Mouse (Mus musculus) testis, adult 2 months (tissue): Measurements from ENCODE around the gene Drd1. TPM values are rescaled to one million over a fixed set of nuclear protein-coding genes. Genes with fewer than 3 reads are reported as not detected.

Source experiments
- H3K27ac ChIP-seq: fragments of 200-500 bp; 2 replicates; pipeline ENCODE4 v1.5.1; 2012; ENCODE audit warnings: low read depth, low read length; ENCODE audit not compliant: control insufficient read depth, insufficient read depth
- H3K27me3 ChIP-seq: fragments of 200-500 bp; 2 replicates; pipeline ENCODE4 v1.6.1; 2012; ENCODE audit warnings: mild to moderate bottlenecking, low read length, moderate library complexity; ENCODE audit not compliant: control insufficient read depth, insufficient read depth
- H3K36me3 ChIP-seq: fragments of 200-500 bp; 2 replicates; pipeline ENCODE4 v1.6.1; 2012; ENCODE audit warnings: mild to moderate bottlenecking, low read length; ENCODE audit not compliant: control insufficient read depth, insufficient read depth
- H3K4me1 ChIP-seq: fragments of 200-500 bp; 2 replicates; pipeline ENCODE4 v1.6.1; 2012; ENCODE audit warnings: low read length; ENCODE audit not compliant: control insufficient read depth, insufficient read depth
- H3K4me3 ChIP-seq: fragments of 200-500 bp; 2 replicates; pipeline ENCODE4 v1.5.1; 2012; ENCODE audit warnings: low read depth, mild to moderate bottlenecking, low read length, moderate library complexity, mixed read lengths; ENCODE audit not compliant: control insufficient read depth
- CTCF ChIP-seq: fragments of 200-500 bp; IDR thresholded peaks from 2 replicates; pipeline ENCODE4 v1.5.1; 2012; ENCODE audit warnings: low read depth, mild to moderate bottlenecking, inconsistent platforms, low read length, moderate library complexity; ENCODE audit not compliant: control insufficient read depth, insufficient read depth, insufficient replicate concordance
- POLR2A ChIP-seq: fragments of 200-500 bp; IDR thresholded peaks from 2 replicates; pipeline ENCODE4 v1.6.1; 2012; ENCODE audit warnings: low read depth, mild to moderate bottlenecking, inconsistent platforms, low read length, moderate library complexity; ENCODE audit not compliant: control insufficient read depth
- polyA plus RNA-seq: library from polyadenylated mRNA; depleted of rRNA; stranded (reverse); fragments of >200 nt; gene quantifications from 2 replicates; pipeline ENCODE4 v1.2.3, GENCODE M21; 2012

The Drd1 gene
- polyA plus RNA-seq, 1 experiment, result 0.02 TPM

DNA sequence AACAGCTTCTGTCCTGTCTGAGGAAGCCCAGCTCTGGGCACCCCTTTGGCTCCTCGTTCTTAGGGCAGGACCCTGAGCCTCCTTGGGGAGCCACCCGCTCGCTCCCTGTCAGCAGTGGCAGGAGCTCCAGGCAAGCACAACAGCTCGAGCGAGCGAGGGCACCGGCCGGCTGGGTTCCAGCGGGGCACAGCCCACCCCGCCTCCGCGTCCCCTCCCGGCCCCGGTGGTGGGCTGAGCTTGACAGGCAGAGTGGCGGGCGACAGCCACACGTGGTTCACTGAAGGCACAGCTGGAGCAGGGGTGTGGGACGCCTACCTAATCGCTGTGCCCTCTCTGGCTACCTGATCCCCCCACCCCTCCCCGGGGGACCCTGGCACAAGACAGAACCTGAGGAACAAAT is 543 bp downstream of the Drd1 start:
- Histone ChIP-seq H3K27ac (no peak overlapping the region), H3K4me3 (no peak overlapping the region), H3K36me3 (no peaks in the 10 kb centered on the region), H3K4me1 (no peaks in the 10 kb centered on the region), H3K27me3 (no peaks in the 10 kb centered on the region)
- TF ChIP-seq CTCF, result no peak
- TF ChIP-seq POLR2A, result no peak

DNA sequence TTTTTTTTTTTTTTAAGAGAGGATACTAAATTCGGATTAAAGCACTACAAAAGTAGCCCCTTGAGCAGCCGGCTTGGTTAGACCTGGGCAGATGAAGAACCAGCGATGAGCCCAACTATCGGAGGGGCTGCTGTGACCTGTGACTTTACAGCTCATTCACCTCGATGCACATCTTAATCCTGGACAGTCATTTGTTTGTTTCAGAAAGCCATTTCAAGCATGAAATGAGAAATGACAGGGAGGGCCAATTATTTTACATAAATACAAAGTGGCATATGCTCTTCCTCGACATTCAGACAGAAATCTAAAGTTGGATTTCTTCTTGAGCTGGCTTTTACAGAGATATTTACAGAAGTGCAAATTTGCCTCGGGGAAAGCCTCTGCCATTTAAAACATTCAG is 3.9 kb downstream of the Drd1 start:
- H3K27ac ChIP-seq, result no peak overlapping the region
- no peaks in the 10 kb centered on the region for H3K4me1 ChIP-seq
- TF ChIP-seq CTCF, result no peak
- TF ChIP-seq POLR2A, result no peak
- no peaks in the 10 kb centered on the region for H3K27me3 ChIP-seq
- H3K4me3 ChIP-seq, result no peak overlapping the region
- no peaks in the 10 kb centered on the region for H3K36me3 ChIP-seq

DNA sequence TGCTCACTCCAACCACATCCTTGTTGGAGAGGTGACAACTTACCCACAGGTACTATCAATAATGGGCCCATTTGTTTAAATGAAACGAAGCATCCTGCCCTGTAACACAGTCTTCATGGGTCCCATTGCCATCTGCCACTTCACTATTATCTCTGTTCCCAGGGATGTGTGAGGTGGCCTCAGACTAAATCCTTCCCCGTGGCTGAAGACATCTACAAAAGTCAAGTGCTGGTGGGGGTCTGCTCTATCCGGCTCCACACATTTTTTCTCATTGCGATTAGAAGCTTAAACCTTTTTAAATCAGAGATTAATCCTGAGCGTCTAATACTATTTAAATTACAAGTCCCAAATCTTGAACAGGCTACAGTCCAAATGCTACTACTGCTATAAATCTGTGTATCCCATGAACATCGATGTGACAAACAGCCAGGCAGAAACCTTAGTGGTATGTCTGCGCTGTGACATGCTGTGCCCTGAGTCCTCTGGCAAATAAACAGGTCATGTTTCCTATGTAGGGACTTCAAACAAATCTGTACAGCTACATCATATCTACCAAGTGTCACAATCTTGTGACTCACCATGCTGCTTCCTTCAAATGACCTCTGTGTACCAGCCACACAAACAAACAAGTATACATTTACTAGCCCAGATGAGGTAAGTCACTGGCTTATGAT is 6.7 kb downstream of the Drd1 start:
- TF ChIP-seq CTCF, result no peak
- no peak for TF ChIP-seq POLR2A
- H3K27ac ChIP-seq, result no peak overlapping the region
- no peaks in the 10 kb centered on the region for H3K4me1 ChIP-seq
- no peaks in the 10 kb centered on the region for H3K36me3 ChIP-seq
- H3K4me3 ChIP-seq, result no peak overlapping the region
- H3K27me3 ChIP-seq, result no peaks in the 10 kb centered on the region

DNA sequence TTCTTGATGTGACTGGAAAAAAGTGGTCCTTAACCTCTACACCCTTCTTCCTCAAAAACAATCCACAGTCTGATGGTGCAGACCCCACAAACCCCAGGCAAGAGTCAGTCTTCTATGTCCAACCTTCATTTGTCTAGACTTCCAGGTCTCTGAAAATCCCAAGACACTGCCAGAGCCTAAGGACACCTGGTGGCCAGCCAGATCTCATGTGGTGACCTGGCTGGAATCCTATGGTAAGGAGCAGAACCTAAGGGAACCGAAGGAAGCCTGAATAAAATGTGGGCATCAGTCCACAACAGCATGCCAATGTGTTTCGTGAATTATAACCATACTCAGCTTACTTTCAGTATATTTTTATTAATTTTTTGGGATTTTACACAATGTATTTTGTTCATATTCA is 15.2 kb downstream of the Drd1 start:
- no peaks in the 10 kb centered on the region for H3K36me3 ChIP-seq
- no peaks in the 10 kb centered on the region for H3K27me3 ChIP-seq
- H3K27ac ChIP-seq, result no peak overlapping the region
- no peaks in the 10 kb centered on the region for H3K4me1 ChIP-seq
- TF ChIP-seq POLR2A, result no peak
- no peak for TF ChIP-seq CTCF
- H3K4me3 ChIP-seq, result no peak overlapping the region

DNA sequence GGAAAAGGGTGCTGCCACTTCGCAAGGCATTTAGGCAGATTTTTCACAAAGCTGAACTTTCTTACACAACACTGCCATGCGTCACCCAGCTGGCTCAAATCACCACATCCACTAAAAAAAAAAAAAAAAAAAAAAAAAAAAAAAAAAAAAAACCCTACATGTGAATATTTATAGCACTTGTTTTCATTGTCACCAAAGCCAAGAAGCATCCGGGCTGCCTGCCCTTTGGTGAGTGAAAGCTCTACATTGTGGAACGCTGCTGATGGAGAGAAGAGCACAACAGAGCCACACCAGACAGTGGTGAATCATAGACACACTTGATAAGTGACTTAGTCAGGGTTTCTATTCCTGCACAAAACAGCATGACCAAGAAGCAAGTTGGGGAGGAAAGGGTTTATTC is 17.6 kb downstream of the Drd1 start:
- TF ChIP-seq POLR2A (no peak), CTCF (no peak)
- Histone ChIP-seq H3K27me3 (no peaks in the 10 kb centered on the region), H3K27ac (no peak overlapping the region)

DNA sequence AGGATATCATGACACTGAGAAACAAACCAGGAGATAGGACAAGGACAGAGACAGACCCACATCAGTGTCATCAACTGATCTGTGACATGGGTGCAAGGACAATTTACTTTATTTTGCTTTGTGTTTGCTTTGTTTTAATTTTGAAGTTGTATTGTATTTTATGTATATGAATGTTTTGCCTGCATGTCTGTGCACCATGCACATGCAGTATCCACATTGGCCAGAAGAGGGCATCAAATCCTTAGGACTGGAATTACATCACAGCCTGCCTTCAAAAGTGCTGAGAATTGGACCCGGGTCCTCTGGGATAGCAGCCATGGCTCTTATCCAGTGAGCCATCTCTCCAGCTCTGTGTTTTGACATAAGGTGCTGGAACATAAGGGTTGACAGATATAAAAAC is 20.0 kb downstream of the Drd1 start:
- no peaks in the 10 kb centered on the region for H3K36me3 ChIP-seq
- TF ChIP-seq CTCF, result no peak
- no peak for TF ChIP-seq POLR2A
- H3K4me3 ChIP-seq, result no peak overlapping the region
- H3K27ac ChIP-seq, result no peak overlapping the region
- H3K27me3 ChIP-seq, result no peaks in the 10 kb centered on the region
- no peaks in the 10 kb centered on the region for H3K4me1 ChIP-seq

More for the DNA sequence above, 17.6 kb downstream of the Drd1 start:
- no peak overlapping the region for H3K4me3 ChIP-seq
- no peaks in the 10 kb centered on the region for H3K36me3 ChIP-seq
- H3K4me1 ChIP-seq, result no peaks in the 10 kb centered on the region

DNA sequence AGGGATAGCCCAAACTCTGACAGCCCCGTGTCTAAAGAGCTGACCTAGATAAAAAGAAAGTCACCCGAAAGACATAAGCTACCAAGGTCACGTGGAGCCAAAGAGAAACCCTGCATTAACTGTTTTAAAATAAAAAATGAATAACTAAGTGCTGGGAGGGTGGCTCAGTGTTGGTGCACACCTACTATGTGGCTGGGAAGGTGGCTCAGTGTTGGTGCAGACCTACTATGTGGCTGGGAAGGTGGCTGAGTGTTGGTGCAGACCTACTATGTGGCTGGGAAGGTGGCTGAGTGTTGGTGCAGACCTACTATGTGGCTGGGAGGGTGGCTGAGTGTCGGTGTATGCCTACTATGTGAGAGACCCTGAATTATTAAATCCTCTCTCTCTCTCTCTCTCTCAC is 21.9 kb downstream of the Drd1 start:
- no peaks in the 10 kb centered on the region for H3K4me1 ChIP-seq
- H3K27ac ChIP-seq, result no peak overlapping the region
- TF ChIP-seq POLR2A (no peak), CTCF (no peak)
- no peaks in the 10 kb centered on the region for H3K27me3 ChIP-seq
- no peaks in the 10 kb centered on the region for H3K36me3 ChIP-seq
- no peak overlapping the region for H3K4me3 ChIP-seq

DNA sequence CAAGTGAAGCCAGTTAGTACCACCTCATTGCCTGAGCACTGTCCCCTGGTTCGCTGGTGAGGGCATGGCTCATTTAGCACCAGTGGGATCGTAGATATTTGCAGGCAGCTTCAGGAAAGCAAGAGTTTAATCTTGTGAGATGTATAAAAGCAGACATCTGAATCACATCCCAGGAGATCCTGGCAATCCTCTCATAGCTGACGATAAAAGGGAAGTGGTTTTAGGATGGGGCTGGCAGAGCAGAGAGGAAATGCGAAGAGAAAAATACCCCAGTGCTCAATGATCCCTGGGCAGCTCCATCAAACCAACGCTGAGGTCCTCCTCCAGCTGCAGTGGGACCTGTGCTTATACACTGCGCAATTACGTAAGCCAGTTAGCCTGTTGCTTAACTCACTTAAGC is 28.4 kb downstream of the Drd1 start:
- no peaks in the 10 kb centered on the region for H3K4me1 ChIP-seq
- H3K27me3 ChIP-seq, result no peaks in the 10 kb centered on the region
- no peak overlapping the region for H3K4me3 ChIP-seq
- no peak overlapping the region for H3K27ac ChIP-seq
- H3K36me3 ChIP-seq, result no peaks in the 10 kb centered on the region
- no peak for TF ChIP-seq CTCF
- no peak for TF ChIP-seq POLR2A
